Mouse (Mus musculus): ENCODE data around the gene Crisp3. TPM values are rescaled to one million over a fixed set of nuclear protein-coding genes. Genes with fewer than 3 reads are reported as not detected.
"Not testable (repeated sequence)": the region's sequence is repeated elsewhere in the genome, so short reads cannot be mapped to it uniquely, and the experiment has no call there.

The Crisp3 gene
- polyA plus RNA-seq (2016; fragmentation: Nextera tagmentation; extraction: Ambion mirVana), result not detected in 2 replicates

- Histone ChIP-seq H3K36me3 (no peaks in the 10 kb centered on the region), H3K9ac (no peak within 1 kb of the TSS), H3K27ac (no peak within 1 kb of the TSS), H3K4me3 (no peak within 1 kb of the TSS), H3K4me1 (no peaks in the 10 kb centered on the region), H3K4me2 (no peak within 1 kb of the TSS), H3K9me3 (replicated peaks) (no peaks in the 10 kb centered on the region), H3K27me3 (replicated peaks) (no peaks in the 10 kb centered on the region)
- ATAC-seq, result no peak
Measured at GRCm38 (mm10) chr17:40242135-40242534, at the start of gene Crisp3. Gene Crisp3 (minus strand): TSS chr17:40242288.

GRCm38 (mm10) chr17:40285435-40285834 lies 43.3 kb upstream of the Crisp3 start:
- Histone ChIP-seq H3K36me3 (no peaks in the 10 kb centered on the region), H3K9ac (no peak overlapping the region), H3K4me2 (no peak overlapping the region), H3K27me3 (replicated peaks) (no peaks in the 10 kb centered on the region), H3K9me3 (replicated peaks) (no peaks in the 10 kb centered on the region), H3K4me1 (no peaks in the 10 kb centered on the region), H3K4me3 (no peak overlapping the region), H3K27ac (no peak overlapping the region)
- ATAC-seq, result no peak
- WGBS (ENCODE audit: insufficient replicate concordance), result 55% methylated on average over 2 of the region's 2 CpGs

- ATAC-seq, result no peak
- no peak overlapping the region for H3K9ac ChIP-seq
- no peak overlapping the region for H3K4me3 ChIP-seq
- H3K36me3 ChIP-seq, result no peaks in the 10 kb centered on the region
- no peaks in the 10 kb centered on the region for H3K9me3 ChIP-seq (replicated peaks)
- H3K27ac ChIP-seq, result no peak overlapping the region
- H3K4me1 ChIP-seq, result no peaks in the 10 kb centered on the region
- H3K27me3 ChIP-seq (replicated peaks), result no peaks in the 10 kb centered on the region
- H3K4me2 ChIP-seq, result no peak overlapping the region
- 72% methylated on average over 1 of the region's 1 CpGs for WGBS (ENCODE audit: insufficient replicate concordance)
Measured at GRCm38 (mm10) chr17:40275519-40275918, 33.4 kb upstream of the Crisp3 start.

GRCm38 (mm10) chr17:40274906-40275470 lies 32.9 kb upstream of the Crisp3 start:
- WGBS (ENCODE audit: insufficient replicate concordance), result 45% methylated on average over 1 of the region's 1 CpGs

GRCm38 (mm10) chr17:40252487-40252886 lies 10.4 kb upstream of the Crisp3 start:
- Histone ChIP-seq H3K9ac (no peak overlapping the region), H3K27ac (no peak overlapping the region), H3K4me1 (no peaks in the 10 kb centered on the region), H3K9me3 (replicated peaks) (no peaks in the 10 kb centered on the region), H3K4me3 (no peak overlapping the region), H3K36me3 (no peaks in the 10 kb centered on the region), H3K27me3 (replicated peaks) (no peaks in the 10 kb centered on the region), H3K4me2 (no peak overlapping the region)
- 25% methylated on average over 1 of the region's 1 CpGs for WGBS (ENCODE audit: insufficient replicate concordance)
- no peak for ATAC-seq

More at GRCm38 (mm10) chr17:40274906-40275470, 32.9 kb upstream of the Crisp3 start:
- H3K27me3 ChIP-seq (replicated peaks), result no peaks in the 10 kb centered on the region
- no peak overlapping the region for H3K4me2 ChIP-seq
- no peaks in the 10 kb centered on the region for H3K9me3 ChIP-seq (replicated peaks)
- no peaks in the 10 kb centered on the region for H3K36me3 ChIP-seq
- H3K4me1 ChIP-seq, result no peaks in the 10 kb centered on the region
- no peak for ATAC-seq
- no peak overlapping the region for H3K4me3 ChIP-seq
- no peak overlapping the region for H3K27ac ChIP-seq
- H3K9ac ChIP-seq, result no peak overlapping the region

GRCm38 (mm10) chr17:40208540-40208939 lies 33.5 kb downstream of the Crisp3 start, which contains the start of gene Pgk2:
Gene Pgk2 (minus strand): TSS chr17:40208640.
- Histone ChIP-seq H3K27ac (no peak within 1 kb of the TSS), H3K27me3 (replicated peaks) (no peaks in the 10 kb centered on the region), H3K9ac (no peak within 1 kb of the TSS), H3K9me3 (replicated peaks) (no peaks in the 10 kb centered on the region), H3K4me3 (no peak within 1 kb of the TSS), H3K36me3 (no peaks in the 10 kb centered on the region), H3K4me2 (no peak within 1 kb of the TSS), H3K4me1 (no peaks in the 10 kb centered on the region)
- ATAC-seq, result no peak
- 63% methylated on average over 4 of the region's 4 CpGs for WGBS (ENCODE audit: insufficient replicate concordance)

- H3K27me3 ChIP-seq (replicated peaks); H3K4me3 ChIP-seq: not testable (repeated sequence)
Measured at GRCm38 (mm10) chr17:40201803-40202202, 40.3 kb downstream of the Crisp3 start.

GRCm38 (mm10) chr17:40190192-40190591 lies 51.9 kb downstream of the Crisp3 start:
- H3K36me3 ChIP-seq; H3K9ac ChIP-seq; H3K4me3 ChIP-seq; H3K27ac ChIP-seq; H3K27me3 ChIP-seq (replicated peaks); ATAC-seq; H3K4me2 ChIP-seq; H3K9me3 ChIP-seq (replicated peaks); H3K4me1 ChIP-seq: not testable (repeated sequence)
- 62% methylated on average over 4 of the region's 4 CpGs for WGBS (ENCODE audit: insufficient replicate concordance)

More at GRCm38 (mm10) chr17:40201803-40202202, 40.3 kb downstream of the Crisp3 start:
- H3K36me3 ChIP-seq; ATAC-seq; H3K9ac ChIP-seq; H3K27ac ChIP-seq; H3K4me2 ChIP-seq; H3K9me3 ChIP-seq (replicated peaks); H3K4me1 ChIP-seq: not testable (repeated sequence)

Other genes starting within 250 kb of the Crisp3 start
- not detected in 2 replicates for gene AC192777.2, start 146.8 kb downstream of the Crisp3 start, polyA plus RNA-seq (2016; fragmentation: Nextera tagmentation; extraction: Ambion mirVana)
- gene Pgk2, start 33.6 kb downstream of the Crisp3 start, polyA plus RNA-seq (2016; fragmentation: Nextera tagmentation; extraction: Ambion mirVana), result not detected in 2 replicates
- not detected in 2 replicates for gene Crisp1, start 76.9 kb upstream of the Crisp3 start, polyA plus RNA-seq (2016; fragmentation: Nextera tagmentation; extraction: Ambion mirVana)